Mouse (Mus musculus) kidney, postnatal 36 days (tissue): ENCODE data around the gene Pramel1.
"Not testable (repeated sequence)": the region's sequence is repeated elsewhere in the genome, so short reads cannot be mapped to it uniquely, and the experiment has no call there.

Source experiments
- DNase-seq, 2 experiments: peaks; one replicate each; pipeline ENCODE4 v3.0.0; 2021 to 2022; ENCODE audit warnings: mixed read lengths in 2 of 2

Gene Pramel1

GRCm38 (mm10) chr4:143394181-143394580, at the start of gene Pramel1:
Gene Pramel1 (plus strand): TSS chr4:143394428.
- DNase-seq: no peak

- not testable (repeated sequence) for DNase-seq
These were observed 48.7 kb upstream of the Pramel1 start for GRCm38 (mm10) chr4:143345491-143345890.

- DNase-seq: no peak
These were observed 45.5 kb upstream of the Pramel1 start for GRCm38 (mm10) chr4:143348678-143349077.

GRCm38 (mm10) chr4:143349484-143349906, 44.7 kb upstream of the Pramel1 start, which contains the start of gene Lrrc38:
Gene Lrrc38 (plus strand): TSS chr4:143349757.
- DNase-seq: peak in 1 of 2 experiments; percentile 3

- no peak for DNase-seq
These were observed 43.9 kb upstream of the Pramel1 start for GRCm38 (mm10) chr4:143350047-143351015.

- DNase-seq: no peak
These were observed 41.9 kb upstream of the Pramel1 start for GRCm38 (mm10) chr4:143352301-143352700.

GRCm38 (mm10) chr4:143361520-143361919, 32.7 kb upstream of the Pramel1 start:
- DNase-seq: no peak

GRCm38 (mm10) chr4:143366415-143367041, 27.7 kb upstream of the Pramel1 start:
- DNase-seq: no peak

GRCm38 (mm10) chr4:143379480-143379879, 14.7 kb upstream of the Pramel1 start:
- no peak for DNase-seq

- DNase-seq: no peak
These were observed 14.1 kb upstream of the Pramel1 start for GRCm38 (mm10) chr4:143379931-143380715.

GRCm38 (mm10) chr4:143380716-143381004, 13.6 kb upstream of the Pramel1 start:
- peak; percentile 5 to 71 for DNase-seq

- no peak for DNase-seq
These were observed 12.1 kb upstream of the Pramel1 start for GRCm38 (mm10) chr4:143382163-143382562.

GRCm38 (mm10) chr4:143383646-143384045, 10.6 kb upstream of the Pramel1 start:
- peak in 1 of 2 experiments; percentile 15 for DNase-seq

GRCm38 (mm10) chr4:143388955-143389702, 5.1 kb upstream of the Pramel1 start:
- DNase-seq: peak; percentile 6 to 56

- DNase-seq: no peak
These were observed 17.5 kb downstream of the Pramel1 start for GRCm38 (mm10) chr4:143411566-143412218.

GRCm38 (mm10) chr4:143412219-143413092, 18.2 kb downstream of the Pramel1 start, which contains the start of gene Pramef8:
Gene Pramef8 (plus strand): TSS chr4:143412426.
- peak; percentile 94 for DNase-seq

GRCm38 (mm10) chr4:143413621-143414020, 19.4 kb downstream of the Pramel1 start:
- DNase-seq: no peak

- DNase-seq: no peak
These were observed 19.9 kb downstream of the Pramel1 start for GRCm38 (mm10) chr4:143414121-143414520.

GRCm38 (mm10) chr4:143426770-143427169, 32.5 kb downstream of the Pramel1 start:
- DNase-seq: not testable (repeated sequence)
